Mouse (Mus musculus): Measurements from ENCODE around the gene Gm45618. TPM values are rescaled to one million over a fixed set of nuclear protein-coding genes. Genes with fewer than 3 reads are reported as not detected.

Gm45618 gene
- polyA plus RNA-seq, 2 experiments from 2014 or later: not detected

Other genes with a start within 250 kb of the Gm45618 start
- gene Tollip, start 202.2 kb downstream of the Gm45618 start, polyA plus RNA-seq (2017; shearing (Covaris generic)): 10 to 100 TPM; 22.4 to 23.8 TPM
- gene Brsk2, start 171.0 kb downstream of the Gm45618 start, polyA plus RNA-seq (2017; shearing (Covaris generic)): under 1 TPM; 0.21 to 0.45 TPM
- gene Mob2, start 59.7 kb downstream of the Gm45618 start, polyA plus RNA-seq (2017; shearing (Covaris generic)): 10 to 100 TPM; 55.7 to 62.4 TPM
- gene Dusp8, start 24.9 kb downstream of the Gm45618 start, polyA plus RNA-seq (2017; shearing (Covaris generic)): under 1 TPM; 0.09 to 0.16 TPM
- gene Gm39115, start 15.3 kb upstream of the Gm45618 start, polyA plus RNA-seq (2017; shearing (Covaris generic)): not detected
- not detected for gene Gm45337, start 23.9 kb upstream of the Gm45618 start, polyA plus RNA-seq (2017; shearing (Covaris generic))
- not detected for gene Gm29735, start 36.4 kb upstream of the Gm45618 start, polyA plus RNA-seq (2017; shearing (Covaris generic))
- gene Gm4553, start 45.0 kb upstream of the Gm45618 start, polyA plus RNA-seq (2017; shearing (Covaris generic)): not detected
- not detected for gene Krtap5-2, start 55.3 kb upstream of the Gm45618 start, polyA plus RNA-seq (2017; shearing (Covaris generic))
- not detected for gene Gm10153, start 69.7 kb upstream of the Gm45618 start, polyA plus RNA-seq (2017; shearing (Covaris generic))
- gene Krtap5-3, start 80.6 kb upstream of the Gm45618 start, polyA plus RNA-seq (2017; shearing (Covaris generic)): not detected
- not detected for gene Gm7579, start 91.1 kb upstream of the Gm45618 start, polyA plus RNA-seq (2017; shearing (Covaris generic))
- not detected for gene Krtap5-5, start 109.2 kb upstream of the Gm45618 start, polyA plus RNA-seq (2017; shearing (Covaris generic))
- not detected for gene Gm40460, start 120.3 kb upstream of the Gm45618 start, polyA plus RNA-seq (2017; shearing (Covaris generic))
- not detected for gene Gm2431, start 137.6 kb upstream of the Gm45618 start, polyA plus RNA-seq (2017; shearing (Covaris generic))
- gene Gm4559, start 153.6 kb upstream of the Gm45618 start, polyA plus RNA-seq (2017; shearing (Covaris generic)): not detected
- gene Krtap5-1, start 176.4 kb upstream of the Gm45618 start, polyA plus RNA-seq (2017; shearing (Covaris generic)): not detected
- gene Krtap5-4, start 182.8 kb upstream of the Gm45618 start, polyA plus RNA-seq (2017; shearing (Covaris generic)): not detected

Measured in activated CD4-positive, CD25-positive, alpha-beta regulatory T cell, adult 4 months (primary cell).